Mouse (Mus musculus) adrenal gland, adult 8-10 months (tissue): ENCODE results near the gene Btnl9. TPM values are rescaled to one million over a fixed set of nuclear protein-coding genes. Genes with fewer than 3 reads are reported as not detected.
"Not testable (repeated sequence)": the region's sequence is repeated elsewhere in the genome, so short reads cannot be mapped to it uniquely, and the experiment has no call there.

ENCODE experiments used
- DNase-seq: peaks from one replicate; pipeline ENCODE4 v3.0.0; 2022
- total RNA-seq, 4 experiments: library from RNA; stranded (reverse); gene quantifications; 2 replicates each; pipeline ENCODE4 v1.2.4; 2022

The Btnl9 gene
- total RNA-seq, 4 experiments from 2014 or later: 21.5 to 41.8 (median 32.6) TPM

GRCm38 (mm10) chr11:49176047-49176779 lies 10.7 kb downstream of the Btnl9 start:
- not testable (repeated sequence) for DNase-seq

GRCm38 (mm10) chr11:49175345-49175744 lies 11.6 kb downstream of the Btnl9 start:
- no peak for DNase-seq

- no peak for DNase-seq
Observed at GRCm38 (mm10) chr11:49170576-49170975, 16.4 kb downstream of the Btnl9 start.

GRCm38 (mm10) chr11:49168839-49169611 lies 17.9 kb downstream of the Btnl9 start:
- DNase-seq: no peak

GRCm38 (mm10) chr11:49156821-49157814 lies 29.8 kb downstream of the Btnl9 start:
- no peak for DNase-seq

GRCm38 (mm10) chr11:49154077-49154476 lies 32.9 kb downstream of the Btnl9 start, which contains the start of gene Olfr1394:
TSS of gene Olfr1394 (plus strand) at chr11:49154377.
- no peak for DNase-seq

- no peak for DNase-seq
Observed at GRCm38 (mm10) chr11:49141974-49142373, 45.0 kb downstream of the Btnl9 start, which contains the start of gene Olfr1395. TSS of gene Olfr1395 (plus strand) at chr11:49142274.

- no peak for DNase-seq
Observed at GRCm38 (mm10) chr11:49124169-49124568, 62.8 kb downstream of the Btnl9 start.

- no peak for DNase-seq
Observed at GRCm38 (mm10) chr11:49119635-49120034, 67.3 kb downstream of the Btnl9 start.

Other genes with a start within 250 kb of the Btnl9 start
- gene Psme2b, start 241.0 kb downstream of the Btnl9 start, total RNA-seq: 10 to 100 TPM in 1 of 4 experiments, 1 to 10 TPM in 3; 6.8 to 10.7 (median 8.6) TPM
- gene Olfr56, start 208.3 kb downstream of the Btnl9 start, total RNA-seq: under 1 TPM in 3 of 4 experiments, not detected in 1; 0.11 to 0.14 (median 0.12) TPM
- 1 to 10 TPM; 2.3 to 4.5 (median 3.0) TPM for gene 9930111J21Rik1, start 207.8 kb downstream of the Btnl9 start, total RNA-seq
- gene Gm12185, start 194.9 kb downstream of the Btnl9 start, total RNA-seq: 1 to 10 TPM; 2.3 to 4.4 (median 3.2) TPM
- gene Tgtp1, start 193.0 kb downstream of the Btnl9 start, total RNA-seq: 1 to 10 TPM; 3.2 to 5.3 (median 4.2) TPM
- 1 to 10 TPM; 3.1 to 6.9 (median 3.9) TPM for gene 9930111J21Rik2, start 135.9 kb downstream of the Btnl9 start, total RNA-seq
- 1 to 10 TPM; 1.5 to 6.8 (median 3.8) TPM for gene Tgtp2, start 123.0 kb downstream of the Btnl9 start, total RNA-seq
- 1 to 10 TPM; 4.4 to 7.4 (median 6.7) TPM for gene Ifi47, start 110.6 kb downstream of the Btnl9 start, total RNA-seq
- gene Olfr1396, start 72.3 kb downstream of the Btnl9 start, total RNA-seq: 1 to 10 TPM; 1.8 to 5.0 (median 3.1) TPM
- not detected for gene Olfr1395, start 44.9 kb downstream of the Btnl9 start, total RNA-seq
- not detected for gene Olfr1394, start 32.8 kb downstream of the Btnl9 start, total RNA-seq
- 10 to 100 TPM; 28.1 to 40.1 (median 36.2) TPM for gene Zfp62, start 16.1 kb upstream of the Btnl9 start, total RNA-seq
- 100 to 1,000 TPM; 114 to 131 (median 124) TPM for gene Mgat1, start 57.0 kb upstream of the Btnl9 start, total RNA-seq
- not detected for gene Olfr1393, start 91.1 kb upstream of the Btnl9 start, total RNA-seq
- not detected for gene Olfr1392, start 98.1 kb upstream of the Btnl9 start, total RNA-seq
- gene Olfr10, start 117.6 kb upstream of the Btnl9 start, total RNA-seq: not detected
- not detected for gene Olfr1391, start 135.6 kb upstream of the Btnl9 start, total RNA-seq
- not detected for gene Olfr1390, start 148.0 kb upstream of the Btnl9 start, total RNA-seq
- gene Olfr1389, start 235.9 kb upstream of the Btnl9 start, total RNA-seq: not detected
- under 1 TPM in 3 of 4 experiments, not detected in 1; 0.08 to 0.34 (median 0.17) TPM for gene Olfr1388, start 249.5 kb upstream of the Btnl9 start, total RNA-seq